Mouse (Mus musculus) embryonic facial prominence, embryonic 14.5 days (tissue): ENCODE data around the gene Atf5. TPM values are rescaled to one million over a fixed set of nuclear protein-coding genes. Genes with fewer than 3 reads are reported as not detected.

Experiments
- ATAC-seq: fragments of 200-750 bp; cut with Nextera tagmentation; 2 replicates; pipeline ENCODE4 v1.8.0; 2017; ENCODE audit warnings: low read depth, moderate number of reproducible peaks, moderate TSS enrichment
- DNase-seq: peaks from one replicate; pipeline ENCODE4 v3.0.0-alpha.2; 2015; ENCODE audit warnings: low spot score
- H3K27ac ChIP-seq: fragments of 300-500 bp; sonication (generic); replicated peaks from 2 replicates; pipeline ENCODE4 v1.5.1; 2014; ENCODE audit warnings: low read depth, mild to moderate bottlenecking, low read length, moderate library complexity
- H3K27me3 ChIP-seq: fragments of 300-500 bp; sonication (generic); replicated peaks from 2 replicates; pipeline ENCODE4 v1.6.1; 2014; ENCODE audit warnings: low read length; ENCODE audit not compliant: control insufficient read depth, insufficient read depth
- H3K36me3 ChIP-seq: fragments of 300-500 bp; sonication (generic); 2 replicates; pipeline ENCODE4 v1.6.1; 2014; ENCODE audit warnings: low read length, mixed read lengths; ENCODE audit not compliant: control insufficient read depth, insufficient read depth
- H3K4me1 ChIP-seq: fragments of 300-500 bp; sonication (generic); 2 replicates; pipeline ENCODE4 v1.6.1; 2014; ENCODE audit warnings: antibody characterized with exemption, low read length; ENCODE audit not compliant: control insufficient read depth, insufficient read depth
- H3K4me2 ChIP-seq: fragments of 300-500 bp; sonication (generic); 2 replicates; pipeline ENCODE4 v1.6.1; 2014; ENCODE audit warnings: low read depth, mild to moderate bottlenecking, low read length, moderate library complexity, mixed read lengths
- H3K4me3 ChIP-seq: fragments of 300-500 bp; sonication (generic); 2 replicates; pipeline ENCODE4 v1.5.1; 2014; ENCODE audit warnings: low read depth, mild to moderate bottlenecking, low read length
- H3K9ac ChIP-seq: fragments of 300-500 bp; sonication (generic); 2 replicates; pipeline ENCODE4 v1.6.1; 2014; ENCODE audit warnings: low read depth, mild to moderate bottlenecking, low read length, moderate library complexity, mixed read lengths
- H3K9me3 ChIP-seq: fragments of 300-500 bp; sonication (generic); 2 replicates; pipeline ENCODE4 v1.6.1; 2016; ENCODE audit warnings: low read length; ENCODE audit not compliant: control insufficient read depth
- WGBS: fragments of 180-500 bp; shearing (Covaris S2); extraction: QIAGEN DNeasy Blood & Tissue Kit; methylation state at CpG from one replicate; pipeline ENCODE4 v1.1.7; 2014; 5-methylcytosine and 5-hydroxymethylcytosine counted together
- polyA plus RNA-seq: library from polyadenylated mRNA; unstranded; fragments of >200 nt; fragmentation: Nextera tagmentation; extraction: Ambion mirVana; gene quantifications from 2 replicates; pipeline ENCODE4 v1.2.1, GENCODE M21; 2014

The Atf5 gene
- polyA plus RNA-seq, 1 experiment from 2014 or later, result 6.9 TPM

DNA sequence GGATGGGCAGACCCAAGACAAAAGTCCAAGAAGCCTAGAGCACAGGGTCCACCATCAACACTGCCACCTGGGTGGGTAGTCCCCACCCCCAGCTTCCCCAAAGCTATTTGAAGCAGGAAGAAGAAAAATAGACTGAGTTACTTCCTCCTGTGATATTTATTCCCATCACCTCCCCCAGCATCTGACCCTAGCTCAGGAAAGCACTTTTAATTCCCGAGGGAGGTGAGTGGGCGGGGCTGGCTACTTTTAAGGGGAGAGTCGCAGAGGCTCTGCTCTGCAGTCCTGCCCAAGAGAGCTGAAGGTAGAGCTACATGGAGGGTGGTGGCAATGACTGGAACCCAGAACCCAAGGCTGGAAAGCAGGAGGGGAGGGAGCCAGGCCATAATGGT lies 19.6 kb upstream of the Atf5 start:
- H3K27me3 ChIP-seq, result peaks cover 24% of the 10 kb centered on the region
- H3K4me1 ChIP-seq, result peaks cover 6% of the 10 kb centered on the region
- WGBS, result 52% methylated on average over 3 of the region's 3 CpGs
- no peak for ATAC-seq
- no peak for DNase-seq
- H3K27ac ChIP-seq, result no peak overlapping the region
- peaks cover 20% of the 10 kb centered on the region for H3K36me3 ChIP-seq
- no peak overlapping the region for H3K9ac ChIP-seq
- H3K9me3 ChIP-seq, result no peaks in the 10 kb centered on the region
- H3K4me3 ChIP-seq, result no peak overlapping the region
- H3K4me2 ChIP-seq, result no peak overlapping the region

DNA sequence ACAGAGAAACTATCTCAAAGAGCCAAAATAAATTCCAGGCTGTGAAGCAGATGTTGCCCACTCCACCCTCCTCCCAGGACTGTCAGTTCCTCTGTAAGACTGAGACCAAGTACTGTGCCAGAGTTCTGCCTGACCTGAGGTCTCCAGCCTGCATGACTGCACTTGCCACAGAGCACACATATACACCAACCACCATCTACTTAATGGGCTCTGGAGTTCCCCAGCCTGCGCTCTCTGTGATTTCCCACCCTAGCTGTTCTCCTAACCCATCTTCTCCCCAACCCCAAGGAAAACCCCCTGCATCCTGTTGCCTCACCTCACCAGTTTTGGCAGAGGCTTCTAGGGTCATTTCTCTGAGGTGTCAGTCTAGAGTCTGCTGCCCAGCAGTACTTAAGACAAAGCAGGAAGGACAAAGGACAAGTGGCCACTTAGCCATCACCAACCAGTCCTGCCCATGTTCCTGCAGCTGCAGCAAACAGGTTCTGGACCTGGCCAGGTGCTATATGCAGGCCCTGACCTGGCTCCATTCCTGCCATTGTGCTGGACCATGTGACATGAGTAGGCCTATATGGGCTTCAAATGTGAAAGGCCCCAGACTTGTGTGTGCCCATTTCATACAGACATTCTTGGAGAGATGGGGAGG lies 19.0 kb upstream of the Atf5 start:
- WGBS, result 80% methylated on average over 1 of the region's 1 CpGs
- no peak for ATAC-seq
- Histone ChIP-seq H3K27me3 (peaks cover 20% of the 10 kb centered on the region), H3K9ac (no peak overlapping the region), H3K9me3 (no peaks in the 10 kb centered on the region), H3K36me3 (peaks cover 21% of the 10 kb centered on the region), H3K4me3 (no peak overlapping the region), H3K4me2 (no peak overlapping the region), H3K4me1 (peaks cover 6% of the 10 kb centered on the region), H3K27ac (no peak overlapping the region)
- no peak for DNase-seq

GRCm38 (mm10) chr7:44832763-44833162 lies 16.3 kb upstream of the Atf5 start:
- no peaks in the 10 kb centered on the region for H3K27me3 ChIP-seq
- DNase-seq (no peak), ATAC-seq (no peak)
- H3K4me2 ChIP-seq, result no peak overlapping the region
- WGBS, result 54% methylated on average over 4 of the region's 4 CpGs
- H3K27ac ChIP-seq, result no peak overlapping the region
- H3K36me3 ChIP-seq, result peaks cover 41% of the 10 kb centered on the region
- H3K4me1 ChIP-seq, result no peaks in the 10 kb centered on the region
- no peaks in the 10 kb centered on the region for H3K9me3 ChIP-seq
- H3K4me3 ChIP-seq, result no peak overlapping the region
- H3K9ac ChIP-seq, result no peak overlapping the region

- Histone ChIP-seq H3K4me1 (no peaks in the 10 kb centered on the region), H3K9ac (no peak overlapping the region), H3K9me3 (no peaks in the 10 kb centered on the region), H3K36me3 (peaks cover 41% of the 10 kb centered on the region), H3K27ac (no peak overlapping the region), H3K4me3 (no peak overlapping the region), H3K4me2 (no peak overlapping the region), H3K27me3 (no peaks in the 10 kb centered on the region)
- 87% methylated on average over 5 of the region's 5 CpGs for WGBS
- no peak for DNase-seq
- ATAC-seq, result no peak
Measured at GRCm38 (mm10) chr7:44828706-44829105, 12.2 kb upstream of the Atf5 start.

GRCm38 (mm10) chr7:44826771-44827170 lies 10.3 kb upstream of the Atf5 start:
- no peaks in the 10 kb centered on the region for H3K27me3 ChIP-seq
- peaks cover 37% of the 10 kb centered on the region for H3K36me3 ChIP-seq
- no peaks in the 10 kb centered on the region for H3K9me3 ChIP-seq
- DNase-seq, result no peak
- no peak overlapping the region for H3K27ac ChIP-seq
- no peak overlapping the region for H3K9ac ChIP-seq
- no peak overlapping the region for H3K4me2 ChIP-seq
- 79% methylated on average over 3 of the region's 3 CpGs for WGBS
- H3K4me1 ChIP-seq, result no peaks in the 10 kb centered on the region
- H3K4me3 ChIP-seq, result no peak overlapping the region
- no peak for ATAC-seq

GRCm38 (mm10) chr7:44824872-44825271 lies 8.4 kb upstream of the Atf5 start:
- ATAC-seq (peak; percentile 73; the same call in 1 of the 2 replicates), DNase-seq (peak; percentile 81)
- no peak overlapping the region for H3K27ac ChIP-seq
- no peaks in the 10 kb centered on the region for H3K27me3 ChIP-seq
- WGBS, result 26% methylated on average over 3 of the region's 3 CpGs
- H3K9ac ChIP-seq, result no peak overlapping the region
- H3K36me3 ChIP-seq, result peaks cover 18% of the 10 kb centered on the region
- no peaks in the 10 kb centered on the region for H3K4me1 ChIP-seq
- H3K4me2 ChIP-seq, result no peak overlapping the region
- H3K9me3 ChIP-seq, result no peaks in the 10 kb centered on the region
- H3K4me3 ChIP-seq, result no peak overlapping the region

DNA sequence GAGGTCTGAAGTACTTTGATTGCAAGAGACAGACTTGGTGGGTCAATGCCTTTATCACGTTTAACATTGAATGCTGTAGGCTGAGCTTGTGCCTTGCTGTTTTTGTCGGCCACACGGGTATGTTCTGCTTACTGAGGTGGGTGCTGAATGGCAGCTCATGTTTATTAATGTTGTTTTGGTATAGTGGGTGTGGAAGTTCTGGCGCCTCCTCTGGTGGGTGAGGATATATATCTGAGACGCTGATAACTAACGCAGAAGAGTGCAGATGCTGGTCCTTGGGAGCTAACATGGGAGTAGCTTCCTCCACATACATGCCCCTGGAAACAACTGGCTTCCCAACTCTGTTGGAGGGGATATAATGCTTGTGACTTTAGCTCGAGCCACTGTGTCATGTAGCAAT lies 7.0 kb upstream of the Atf5 start:
- Histone ChIP-seq H3K4me3 (no peak overlapping the region), H3K36me3 (peaks cover 3% of the 10 kb centered on the region), H3K27me3 (no peaks in the 10 kb centered on the region), H3K9ac (no peak overlapping the region), H3K4me2 (no peak overlapping the region), H3K9me3 (no peaks in the 10 kb centered on the region), H3K4me1 (peaks cover 7% of the 10 kb centered on the region; the same call in 1 of the 2 replicates), H3K27ac (no peak overlapping the region)
- no peak for DNase-seq
- 55% methylated on average over 7 of the region's 7 CpGs for WGBS
- ATAC-seq, result no peak

GRCm38 (mm10) chr7:44821666-44822448 lies 5.4 kb upstream of the Atf5 start:
- 86% methylated on average over 7 of the region's 7 CpGs for WGBS
- no peaks in the 10 kb centered on the region for H3K27me3 ChIP-seq
- H3K36me3 ChIP-seq, result no peaks in the 10 kb centered on the region
- ATAC-seq, result no peak
- DNase-seq, result no peak
- H3K9ac ChIP-seq, result no peak overlapping the region
- H3K27ac ChIP-seq, result no peak overlapping the region
- H3K4me2 ChIP-seq, result no peak overlapping the region
- H3K9me3 ChIP-seq, result no peaks in the 10 kb centered on the region
- H3K4me1 ChIP-seq, result peaks cover 20% of the 10 kb centered on the region
- no peak overlapping the region for H3K4me3 ChIP-seq

DNA sequence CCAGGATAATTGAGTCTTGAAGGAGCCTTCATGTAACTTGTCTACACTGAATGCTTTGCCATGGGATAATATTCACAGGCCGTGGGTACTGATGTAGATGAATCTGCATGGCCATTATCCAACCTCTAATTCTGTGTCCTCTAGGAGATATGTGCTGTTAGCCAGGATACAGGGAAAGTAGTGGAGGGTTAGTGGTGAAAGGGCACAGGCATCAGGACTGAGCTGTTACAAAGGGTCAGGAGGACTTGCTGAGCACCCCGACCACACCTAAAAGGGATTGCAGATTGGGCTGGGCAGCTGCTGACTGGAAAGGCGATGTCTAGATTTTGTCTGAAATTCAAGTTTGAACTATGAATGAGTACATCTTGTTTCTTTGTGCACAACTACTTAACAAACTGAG lies 4.1 kb upstream of the Atf5 start:
- H3K27ac ChIP-seq, result no peak overlapping the region
- peaks cover 20% of the 10 kb centered on the region for H3K4me1 ChIP-seq
- H3K4me2 ChIP-seq, result no peak overlapping the region
- WGBS, result 89% methylated on average over 3 of the region's 3 CpGs
- no peaks in the 10 kb centered on the region for H3K9me3 ChIP-seq
- H3K27me3 ChIP-seq, result no peaks in the 10 kb centered on the region
- no peak overlapping the region for H3K9ac ChIP-seq
- ATAC-seq, result no peak
- H3K4me3 ChIP-seq, result no peak overlapping the region
- H3K36me3 ChIP-seq, result no peaks in the 10 kb centered on the region
- DNase-seq, result no peak
